Mouse (Mus musculus) midbrain, embryonic 14.5 days (tissue): ENCODE results near the gene B3galt1. TPM values are rescaled to one million over a fixed set of nuclear protein-coding genes. Genes with fewer than 3 reads are reported as not detected.

Experiments used
- ATAC-seq: fragments of 200-750 bp; cut with Nextera tagmentation; 2 replicates; pipeline ENCODE4 v1.8.0; 2017; ENCODE audit warnings: moderate number of reproducible peaks, moderate library complexity; ENCODE audit not compliant: low FRiP score, low TSS enrichment
- DNase-seq: peaks from one replicate; pipeline ENCODE4 v3.0.0-alpha.2; 2015
- H3K27ac ChIP-seq: fragments of 300-500 bp; sonication (generic); replicated peaks from 2 replicates; pipeline ENCODE4 v1.5.1; 2014; ENCODE audit warnings: mild to moderate bottlenecking, low read depth, low read length, moderate library complexity
- H3K27me3 ChIP-seq: fragments of 300-500 bp; sonication (generic); 2 replicates; pipeline ENCODE4 v1.6.1; 2014; ENCODE audit warnings: low read length, control low read depth, mixed read lengths; ENCODE audit not compliant: control insufficient read depth, insufficient read depth
- H3K36me3 ChIP-seq: fragments of 300-500 bp; sonication (generic); 2 replicates; pipeline ENCODE4 v1.6.1; 2014; ENCODE audit warnings: low read length, control low read depth; ENCODE audit not compliant: control insufficient read depth, insufficient read depth
- H3K4me1 ChIP-seq: fragments of 300-500 bp; sonication (generic); 2 replicates; pipeline ENCODE4 v1.6.1; 2014; ENCODE audit warnings: mild to moderate bottlenecking, antibody characterized with exemption, low read length, control low read depth; ENCODE audit not compliant: control insufficient read depth, insufficient read depth
- H3K4me2 ChIP-seq: fragments of 300-500 bp; sonication (generic); 2 replicates; pipeline ENCODE4 v1.6.1; 2014; ENCODE audit warnings: mild to moderate bottlenecking, low read length, moderate library complexity
- H3K4me3 ChIP-seq: fragments of 300-500 bp; sonication (generic); replicated peaks from 2 replicates; pipeline ENCODE4 v1.5.1; 2014; ENCODE audit warnings: low read depth, low read length
- H3K9ac ChIP-seq: fragments of 300-500 bp; sonication (generic); replicated peaks from 2 replicates; pipeline ENCODE4 v1.6.1; 2014; ENCODE audit warnings: mild to moderate bottlenecking, low read length, moderate library complexity
- H3K9me3 ChIP-seq: fragments of 300-500 bp; sonication (generic); 2 replicates; pipeline ENCODE4 v1.6.1; 2016; ENCODE audit warnings: low read length, control low read depth, mixed read lengths; ENCODE audit not compliant: control insufficient read depth
- WGBS: fragments of 180-500 bp; shearing (Covaris S2); extraction: QIAGEN DNeasy Blood & Tissue Kit; methylation state at CpG from one replicate; pipeline ENCODE4 v1.1.7; 2014; 5-methylcytosine and 5-hydroxymethylcytosine counted together
- polyA plus RNA-seq: library from polyadenylated mRNA; unstranded; fragments of >200 nt; fragmentation: Nextera tagmentation; extraction: Ambion mirVana; gene quantifications from 2 replicates; pipeline ENCODE4 v1.2.1, GENCODE M21; 2014

Gene B3galt1
- polyA plus RNA-seq, 1 experiment from 2014 or later = 68.9 TPM

DNA sequence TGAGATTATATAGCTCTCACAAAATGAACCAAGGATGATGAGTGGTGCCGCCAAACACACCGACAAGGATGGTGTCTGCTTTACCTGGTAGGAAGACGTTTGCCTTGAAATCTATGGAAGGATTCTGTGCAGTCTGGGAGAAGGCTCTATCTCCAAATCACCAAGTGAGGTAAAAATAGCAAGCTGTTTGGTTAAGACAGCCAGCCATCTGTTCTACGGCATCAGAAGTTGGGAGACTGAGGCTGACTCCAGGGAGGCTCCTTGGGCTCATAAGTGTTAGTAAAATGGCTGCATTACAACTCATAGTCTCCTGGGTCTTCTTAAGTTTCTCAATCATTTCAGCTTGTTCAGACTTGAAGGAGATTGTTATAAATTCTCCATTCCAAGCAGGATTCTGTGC is 91.7 kb downstream of the B3galt1 start:
- ATAC-seq = no peak
- H3K27ac ChIP-seq = no peak overlapping the region
- H3K4me2 ChIP-seq = no peak overlapping the region
- DNase-seq = no peak
- WGBS = 89% methylated on average over 4 of the region's 4 CpGs
- H3K36me3 ChIP-seq = no peaks in the 10 kb centered on the region
- no peaks in the 10 kb centered on the region for H3K9me3 ChIP-seq
- H3K9ac ChIP-seq = no peak overlapping the region
- H3K4me3 ChIP-seq = no peak overlapping the region
- no peaks in the 10 kb centered on the region for H3K4me1 ChIP-seq
- H3K27me3 ChIP-seq = no peaks in the 10 kb centered on the region

DNA sequence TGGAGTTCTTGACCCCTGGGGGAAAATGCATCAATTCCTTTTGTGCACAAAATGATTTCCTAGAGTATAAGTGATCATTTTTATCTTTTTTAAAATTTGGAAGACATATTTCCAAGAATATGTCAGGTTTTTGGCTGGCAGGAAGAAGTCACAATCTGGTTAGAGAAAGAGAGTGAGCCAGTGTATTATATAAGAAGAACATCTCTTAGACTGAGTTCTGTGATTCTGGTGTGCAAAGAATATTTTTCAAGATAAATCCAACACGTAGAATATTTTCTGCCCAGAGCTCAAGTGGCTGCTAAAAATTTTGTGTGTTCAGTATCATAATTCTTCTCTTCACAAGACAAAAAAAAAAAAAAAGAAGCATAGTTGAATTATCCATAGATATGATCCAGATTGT is 92.4 kb downstream of the B3galt1 start:
- no peak overlapping the region for H3K27ac ChIP-seq
- ATAC-seq = no peak
- no peak overlapping the region for H3K4me2 ChIP-seq
- H3K27me3 ChIP-seq = no peaks in the 10 kb centered on the region
- no peaks in the 10 kb centered on the region for H3K9me3 ChIP-seq
- no peak for DNase-seq
- no peaks in the 10 kb centered on the region for H3K36me3 ChIP-seq
- H3K4me1 ChIP-seq = no peaks in the 10 kb centered on the region
- 90% methylated on average over 1 of the region's 1 CpGs for WGBS
- no peak overlapping the region for H3K9ac ChIP-seq
- H3K4me3 ChIP-seq = no peak overlapping the region

DNA sequence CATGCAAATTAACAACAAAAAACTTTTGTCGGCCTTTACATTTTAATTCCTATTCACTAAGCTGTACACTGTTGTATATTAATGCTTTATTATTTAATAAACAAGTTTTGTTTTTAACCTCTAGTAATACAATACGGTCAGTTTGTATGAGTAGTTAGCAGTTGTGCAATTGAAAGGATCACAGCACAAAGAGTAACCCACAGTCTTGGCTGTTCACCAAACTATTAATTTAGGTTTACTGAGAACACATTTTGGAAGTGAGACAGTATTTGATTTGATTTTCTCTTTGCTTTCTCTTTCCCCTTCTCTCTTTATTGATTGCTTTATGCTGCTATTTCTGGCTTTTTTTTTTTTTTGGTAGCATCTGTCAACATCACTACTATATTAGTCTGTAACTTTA is 106.0 kb downstream of the B3galt1 start:
- Histone ChIP-seq H3K27ac (no peak overlapping the region), H3K9ac (no peak overlapping the region), H3K9me3 (no peaks in the 10 kb centered on the region), H3K4me2 (no peak overlapping the region), H3K4me1 (no peaks in the 10 kb centered on the region), H3K27me3 (no peaks in the 10 kb centered on the region), H3K36me3 (no peaks in the 10 kb centered on the region), H3K4me3 (no peak overlapping the region)
- WGBS = 86% methylated on average over 2 of the region's 2 CpGs
- ATAC-seq (no peak), DNase-seq (no peak)

DNA sequence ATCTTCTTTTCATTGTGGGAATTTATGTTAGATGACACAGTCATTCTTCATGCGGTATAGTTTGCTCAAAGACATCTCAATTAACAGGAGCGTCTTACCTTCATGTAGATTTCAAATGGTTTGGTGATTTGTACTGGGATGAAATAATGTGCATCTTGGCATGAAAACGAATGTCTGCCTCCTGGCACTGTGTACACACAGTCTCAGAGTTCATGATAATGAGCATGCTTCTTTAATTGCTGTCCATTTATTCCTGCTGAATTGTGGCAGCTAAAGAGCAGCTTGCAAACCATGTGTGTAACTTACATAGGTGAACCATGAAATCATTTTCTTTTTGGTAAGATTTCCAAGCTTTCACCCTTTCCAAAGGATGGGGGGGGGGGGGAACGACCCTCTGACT is 112.0 kb downstream of the B3galt1 start:
- ATAC-seq (no peak), DNase-seq (no peak)
- H3K36me3 ChIP-seq = no peaks in the 10 kb centered on the region
- no peaks in the 10 kb centered on the region for H3K9me3 ChIP-seq
- H3K4me2 ChIP-seq = no peak overlapping the region
- H3K27me3 ChIP-seq = no peaks in the 10 kb centered on the region
- WGBS = 72% methylated on average over 4 of the region's 4 CpGs
- no peaks in the 10 kb centered on the region for H3K4me1 ChIP-seq
- no peak overlapping the region for H3K4me3 ChIP-seq
- H3K27ac ChIP-seq = no peak overlapping the region
- H3K9ac ChIP-seq = no peak overlapping the region

DNA sequence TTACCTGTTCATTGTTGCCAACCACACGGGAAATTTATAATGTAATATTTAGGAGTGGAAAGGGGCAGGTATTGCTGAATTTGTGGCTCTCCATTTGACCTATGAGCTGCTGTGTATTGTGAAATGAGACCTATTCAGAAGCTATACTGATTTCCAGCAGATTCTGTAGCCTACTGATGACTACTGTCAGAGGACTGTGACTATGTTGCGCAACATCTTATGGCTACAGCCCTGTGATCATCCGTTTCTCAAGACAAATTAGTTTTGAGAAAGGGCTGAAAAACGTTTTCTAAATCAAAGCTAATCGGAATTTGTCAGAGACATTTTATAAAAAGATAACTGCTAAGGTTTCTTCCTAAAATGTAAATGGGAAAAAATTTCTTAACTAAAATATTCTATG is 158.6 kb downstream of the B3galt1 start:
- no peak overlapping the region for H3K4me3 ChIP-seq

DNA sequence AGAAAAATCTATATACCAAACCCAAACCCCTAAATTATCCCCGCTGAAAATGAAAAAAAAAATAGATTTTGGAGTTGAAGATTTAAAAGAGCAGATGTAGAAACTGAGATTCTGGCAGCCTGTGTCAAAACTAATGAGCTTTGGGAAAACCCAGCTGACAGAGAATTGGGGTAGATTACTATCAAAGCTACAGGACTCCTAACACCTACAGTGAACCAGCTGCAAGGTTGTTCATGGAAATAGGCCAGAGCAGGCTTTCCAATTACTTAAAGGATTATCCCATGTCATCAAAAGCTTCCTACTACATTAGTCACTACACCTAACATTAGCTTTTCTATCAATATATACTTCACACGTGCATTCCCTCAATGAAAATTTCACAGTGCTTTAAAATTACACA is 165.1 kb downstream of the B3galt1 start:
- no peak for ATAC-seq
- Histone ChIP-seq H3K4me1 (no peaks in the 10 kb centered on the region), H3K4me2 (no peak overlapping the region), H3K4me3 (no peak overlapping the region), H3K27ac (no peak overlapping the region), H3K27me3 (no peaks in the 10 kb centered on the region), H3K9me3 (no peaks in the 10 kb centered on the region), H3K9ac (no peak overlapping the region), H3K36me3 (no peaks in the 10 kb centered on the region)
- DNase-seq = peak; percentile 17
- 73% methylated on average over 2 of the region's 2 CpGs for WGBS

More for the DNA sequence above, 158.6 kb downstream of the B3galt1 start:
- Histone ChIP-seq H3K9ac (no peak overlapping the region), H3K4me2 (no peak overlapping the region), H3K27me3 (no peaks in the 10 kb centered on the region), H3K9me3 (no peaks in the 10 kb centered on the region), H3K27ac (no peak overlapping the region), H3K4me1 (no peaks in the 10 kb centered on the region), H3K36me3 (no peaks in the 10 kb centered on the region)
- 91% methylated on average over 5 of the region's 5 CpGs for WGBS
- no peak for DNase-seq
- no peak for ATAC-seq

DNA sequence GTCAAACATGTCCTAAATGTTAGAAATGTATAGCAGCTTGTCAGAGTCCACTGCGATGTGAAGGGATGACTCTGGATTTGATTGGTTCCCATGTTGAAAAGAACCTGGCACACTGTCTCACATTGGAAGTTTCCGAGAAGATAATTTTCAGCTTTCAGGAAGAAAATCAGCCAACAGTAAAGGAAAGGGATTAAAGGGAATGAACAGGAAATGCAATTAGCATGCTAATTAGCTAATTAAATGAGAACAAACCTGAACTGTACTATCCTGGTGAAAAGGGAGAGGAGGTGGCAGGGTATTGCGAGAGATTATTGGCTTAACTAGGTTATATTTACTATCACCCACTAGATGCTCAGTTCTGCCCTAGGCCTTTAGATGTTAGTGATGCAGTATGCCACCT is 185.9 kb downstream of the B3galt1 start:
- Histone ChIP-seq H3K9ac (no peak overlapping the region), H3K4me2 (no peak overlapping the region), H3K27me3 (no peaks in the 10 kb centered on the region), H3K4me1 (no peaks in the 10 kb centered on the region), H3K4me3 (no peak overlapping the region), H3K36me3 (no peaks in the 10 kb centered on the region), H3K9me3 (no peaks in the 10 kb centered on the region), H3K27ac (no peak overlapping the region)
- ATAC-seq (no peak), DNase-seq (no peak)
- 71% methylated on average over 3 of the region's 3 CpGs for WGBS

DNA sequence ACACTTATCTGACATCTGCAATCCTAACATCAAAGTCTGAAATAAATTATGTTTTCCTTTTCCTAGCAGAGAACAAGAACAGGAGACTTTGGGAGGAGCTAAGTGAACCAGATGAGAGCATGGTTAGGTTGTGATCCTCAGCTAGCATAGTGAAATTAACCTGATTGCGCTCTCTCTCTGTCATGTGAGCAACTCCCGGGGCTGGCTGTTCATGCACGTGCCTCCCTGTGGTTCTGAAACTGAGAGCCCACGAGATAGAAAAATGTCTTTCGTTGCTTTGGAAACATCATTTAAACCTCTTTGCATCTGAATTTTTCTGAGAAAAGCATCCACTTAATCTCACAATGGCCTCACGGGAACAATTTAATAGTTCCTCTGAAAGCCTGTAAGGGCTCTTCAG is 190.8 kb downstream of the B3galt1 start:
- H3K27me3 ChIP-seq = no peaks in the 10 kb centered on the region
- no peak overlapping the region for H3K4me3 ChIP-seq
- H3K36me3 ChIP-seq = no peaks in the 10 kb centered on the region
- no peaks in the 10 kb centered on the region for H3K9me3 ChIP-seq
- ATAC-seq (no peak), DNase-seq (peak; percentile 20)
- no peak overlapping the region for H3K9ac ChIP-seq
- no peaks in the 10 kb centered on the region for H3K4me1 ChIP-seq
- H3K4me2 ChIP-seq = no peak overlapping the region
- H3K27ac ChIP-seq = no peak overlapping the region
- WGBS = 47% methylated on average over 6 of the region's 6 CpGs

DNA sequence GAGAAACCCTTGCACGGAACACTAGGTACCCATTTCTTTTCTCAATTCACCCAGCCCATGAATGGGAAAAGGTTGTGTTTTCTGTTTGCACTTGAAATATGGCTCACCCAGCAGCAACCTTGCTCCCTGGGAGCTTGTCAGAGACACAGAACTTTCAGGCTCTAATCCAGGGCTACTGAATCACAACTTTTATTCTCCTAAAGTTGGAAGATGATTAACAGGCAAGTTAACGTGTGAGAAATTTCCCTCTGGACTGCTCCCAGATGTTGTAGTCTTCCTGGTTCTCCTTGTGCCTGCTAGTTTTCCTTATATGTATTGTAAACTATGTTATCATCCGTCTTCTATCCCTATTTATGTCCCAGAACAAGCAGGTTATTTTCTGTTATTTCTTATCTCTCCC is 221.9 kb downstream of the B3galt1 start:
- Histone ChIP-seq H3K9me3 (no peaks in the 10 kb centered on the region), H3K4me2 (no peak overlapping the region), H3K27me3 (no peaks in the 10 kb centered on the region), H3K27ac (no peak overlapping the region), H3K4me3 (no peak overlapping the region), H3K36me3 (no peaks in the 10 kb centered on the region), H3K4me1 (no peaks in the 10 kb centered on the region), H3K9ac (no peak overlapping the region)
- DNase-seq = no peak
- no peak for ATAC-seq
- 89% methylated on average over 3 of the region's 3 CpGs for WGBS
